Mouse (Mus musculus) heart, embryonic 11.5 days (tissue): Measurements from ENCODE around the gene Pus10. TPM values are rescaled to one million over a fixed set of nuclear protein-coding genes. Genes with fewer than 3 reads are reported as not detected.

Experiments used
- ATAC-seq: fragments of 200-750 bp; cut with Nextera tagmentation; replicated peaks from 2 replicates; pipeline ENCODE4 v1.8.0; 2017; ENCODE audit warnings: moderate library complexity; ENCODE audit not compliant: insufficient number of reproducible peaks, low FRiP score, low TSS enrichment
- H3K27ac ChIP-seq: fragments of 300-500 bp; sonication (generic); 2 replicates; pipeline ENCODE4 v1.5.1; 2014; ENCODE audit warnings: mild to moderate bottlenecking, low read depth, low read length
- H3K27me3 ChIP-seq: fragments of 300-500 bp; sonication (generic); 2 replicates; pipeline ENCODE4 v1.6.1; 2014; ENCODE audit warnings: mild to moderate bottlenecking, low read length, mixed read lengths; ENCODE audit not compliant: control insufficient read depth, insufficient read depth
- H3K36me3 ChIP-seq: fragments of 300-500 bp; sonication (generic); 2 replicates; pipeline ENCODE4 v1.6.1; 2014; ENCODE audit warnings: mild to moderate bottlenecking, low read length, moderate library complexity, mixed read lengths; ENCODE audit not compliant: control insufficient read depth, insufficient read depth
- H3K4me1 ChIP-seq: fragments of 300-500 bp; sonication (generic); 2 replicates; pipeline ENCODE4 v1.6.1; 2014; ENCODE audit warnings: low read length; ENCODE audit not compliant: control insufficient read depth, insufficient read depth
- H3K4me2 ChIP-seq: fragments of 300-500 bp; sonication (generic); 2 replicates; pipeline ENCODE4 v1.6.1; 2014; ENCODE audit warnings: mild to moderate bottlenecking, moderate library complexity
- H3K4me3 ChIP-seq: fragments of 300-500 bp; sonication (generic); 2 replicates; pipeline ENCODE4 v1.5.1; 2014; ENCODE audit warnings: low read depth, low read length
- H3K9ac ChIP-seq: fragments of 300-500 bp; sonication (generic); 2 replicates; pipeline ENCODE4 v1.6.1; 2014; ENCODE audit warnings: mild to moderate bottlenecking, low read depth, low read length, moderate library complexity
- H3K9me3 ChIP-seq: fragments of 300-500 bp; sonication (generic); replicated peaks from 2 replicates; pipeline ENCODE4 v1.6.1; 2016; ENCODE audit warnings: low read length; ENCODE audit not compliant: control insufficient read depth
- WGBS: fragments of 180-500 bp; shearing (Covaris S2); extraction: QIAGEN DNeasy Blood & Tissue Kit; methylation state at CpG from one replicate; pipeline ENCODE4 v1.1.7; 2014; ENCODE audit not compliant: insufficient replicate concordance; 5-methylcytosine and 5-hydroxymethylcytosine counted together
- polyA plus RNA-seq: library from polyadenylated mRNA; unstranded; fragments of >200 nt; fragmentation: Nextera tagmentation; extraction: Ambion mirVana; gene quantifications from 2 replicates; pipeline ENCODE4 v1.2.1, GENCODE M21; 2014

The Pus10 gene
- polyA plus RNA-seq: 19.5 and 20.7 TPM in 2 replicates

DNA sequence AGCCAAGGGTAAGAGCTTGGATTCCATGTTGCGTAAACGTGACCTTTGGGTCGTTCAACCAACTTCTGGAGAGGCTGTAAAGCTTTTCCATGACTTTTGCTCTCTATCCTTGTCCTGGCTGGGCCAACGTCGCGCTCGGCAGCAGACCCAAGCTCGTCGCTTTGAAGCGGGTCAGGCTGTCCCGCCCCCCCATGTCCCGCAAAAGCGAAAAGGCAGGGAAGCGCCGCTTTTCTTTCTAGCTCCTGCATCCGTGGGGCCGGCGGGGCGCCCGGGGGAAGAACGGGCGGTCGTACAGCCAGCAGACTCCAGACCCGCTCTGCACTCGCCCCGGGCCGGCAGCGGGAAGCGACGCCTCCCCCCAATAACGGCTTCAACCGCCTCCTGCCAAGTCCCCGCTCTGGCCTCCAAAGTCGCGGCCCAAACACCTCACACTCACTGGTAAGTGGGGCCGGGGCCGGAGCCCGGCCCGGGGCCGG, at the start of gene Pus10:
Gene Pus10, plus strand, starts transcription at position 364 of the 476 bp plus-strand sequence.
- no peaks in the 10 kb centered on the region for H3K36me3 ChIP-seq
- no peaks in the 10 kb centered on the region for H3K27me3 ChIP-seq
- peak within 1 kb of the TSS; percentile 91 for H3K4me3 ChIP-seq
- H3K9ac ChIP-seq: peak within 1 kb of the TSS; percentile 92
- no peaks in the 10 kb centered on the region for H3K9me3 ChIP-seq
- peak within 1 kb of the TSS; percentile 95 for H3K27ac ChIP-seq
- peak; percentile 59 for ATAC-seq
- peak within 1 kb of the TSS; percentile 57 for H3K4me2 ChIP-seq
- WGBS: 0% methylated on average over 39 of the region's 40 CpGs
- H3K4me1 ChIP-seq: peaks cover 7% of the 10 kb centered on the region

DNA sequence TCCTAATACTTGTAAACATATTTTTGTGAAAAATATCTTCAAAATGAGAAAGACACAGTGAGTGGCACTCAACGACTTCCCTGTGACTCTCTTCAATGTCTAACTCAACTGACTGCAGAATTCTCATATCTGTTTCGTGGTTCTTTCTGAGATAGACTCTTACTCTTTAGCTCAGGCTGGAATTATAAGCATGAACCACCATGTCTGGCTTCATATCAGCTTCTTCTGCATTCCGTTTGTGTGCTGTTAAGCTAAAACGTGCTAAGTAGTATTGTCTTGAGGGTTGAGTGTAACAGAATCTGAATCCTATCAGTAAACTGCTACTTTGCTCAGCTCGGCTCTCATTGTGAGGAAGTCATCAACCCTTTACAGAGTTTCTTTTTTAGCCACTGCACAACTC, 46.5 kb upstream of the Pus10 start:
- no peak for ATAC-seq
- H3K4me3 ChIP-seq: no peak overlapping the region
- H3K4me2 ChIP-seq: no peak overlapping the region
- 60% methylated on average over 5 of the region's 5 CpGs for WGBS
- H3K27me3 ChIP-seq: no peaks in the 10 kb centered on the region
- no peak overlapping the region for H3K9ac ChIP-seq
- no peak overlapping the region for H3K27ac ChIP-seq
- no peaks in the 10 kb centered on the region for H3K4me1 ChIP-seq
- H3K36me3 ChIP-seq: no peaks in the 10 kb centered on the region
- H3K9me3 ChIP-seq: no peaks in the 10 kb centered on the region

DNA sequence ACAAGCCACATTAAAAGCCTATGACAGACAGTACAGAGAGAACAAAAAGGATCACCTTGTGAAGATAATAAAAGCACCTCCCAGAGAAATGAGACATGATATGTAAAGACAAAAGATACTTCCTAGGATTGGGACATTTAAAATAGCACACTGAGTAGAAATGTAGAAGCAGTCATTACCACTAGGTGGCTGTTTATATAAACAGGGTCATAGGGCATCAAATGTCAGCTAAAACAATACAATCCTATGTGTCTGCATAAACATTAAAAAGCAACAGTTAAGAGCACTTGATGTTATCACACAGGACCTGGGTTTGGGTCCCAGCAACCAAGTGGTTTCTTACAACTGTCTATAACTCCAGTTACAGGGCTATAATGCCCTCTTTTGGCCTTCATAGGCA, 34.8 kb upstream of the Pus10 start:
- H3K36me3 ChIP-seq: peaks cover 4% of the 10 kb centered on the region; the same call in 1 of the 2 replicates
- no peak overlapping the region for H3K4me3 ChIP-seq
- H3K27ac ChIP-seq: no peak overlapping the region
- H3K27me3 ChIP-seq: no peaks in the 10 kb centered on the region
- peaks cover 4% of the 10 kb centered on the region for H3K4me1 ChIP-seq
- no peak overlapping the region for H3K9ac ChIP-seq
- no peak overlapping the region for H3K4me2 ChIP-seq
- no peak for ATAC-seq
- no peaks in the 10 kb centered on the region for H3K9me3 ChIP-seq

DNA sequence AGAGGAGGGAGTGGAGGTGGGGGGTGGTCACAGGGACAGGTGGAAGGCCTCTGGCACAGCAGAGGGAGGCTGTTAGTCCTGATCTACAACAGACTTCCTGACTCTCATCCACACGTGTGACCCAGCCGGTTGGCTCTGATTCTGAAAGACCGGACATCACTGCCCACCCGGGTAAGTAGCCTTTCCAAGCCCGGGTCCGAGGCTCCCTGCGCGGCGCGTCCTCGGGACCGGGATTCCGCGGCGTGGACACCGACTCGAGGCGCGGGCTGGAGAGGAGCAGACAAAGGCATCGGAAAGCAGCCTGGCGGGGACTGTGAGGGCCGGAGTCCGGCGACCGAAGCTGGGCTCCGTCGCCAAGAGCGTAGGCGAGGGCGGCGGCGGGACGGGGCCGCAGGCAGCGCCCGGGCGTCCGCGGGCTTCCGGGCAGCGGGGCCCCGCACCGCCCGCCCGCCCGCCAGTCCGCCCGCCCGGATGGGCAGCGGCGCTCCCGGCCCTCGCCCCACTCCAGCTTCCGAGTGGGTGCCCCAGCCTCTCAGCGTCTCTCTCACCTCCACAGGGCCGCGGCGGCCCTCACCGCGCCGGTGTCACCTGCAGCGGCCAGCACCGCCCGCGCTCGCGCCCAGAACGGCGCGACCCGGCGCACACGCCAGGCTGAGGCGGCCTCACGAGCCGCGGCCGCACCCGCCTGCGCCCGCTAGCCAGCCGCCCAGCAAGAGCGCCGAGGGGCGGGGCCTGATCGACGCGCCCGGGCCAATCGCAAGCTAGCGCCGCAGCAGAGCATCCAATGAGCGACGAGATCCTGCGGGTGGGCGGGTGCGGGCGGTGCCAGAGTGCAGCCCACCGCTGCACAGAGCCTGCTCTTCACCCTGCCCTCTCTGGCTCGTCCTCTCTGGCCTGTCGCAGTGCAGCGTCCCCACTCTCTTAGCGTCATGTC, 32.3 kb upstream of the Pus10 start, which contains the start of gene 0610010F05Rik:
Gene 0610010F05Rik, minus strand, starts transcription at position 695 of the 934 bp plus-strand sequence.
- peak; percentile 100 for ATAC-seq
- H3K4me1 ChIP-seq: peaks cover 4% of the 10 kb centered on the region
- H3K9me3 ChIP-seq: no peaks in the 10 kb centered on the region
- H3K4me2 ChIP-seq: peak within 1 kb of the TSS; percentile 76
- under 1% methylated on average over 82 of the region's 103 CpGs for WGBS
- H3K27me3 ChIP-seq: no peaks in the 10 kb centered on the region
- peak within 1 kb of the TSS; percentile 87 for H3K4me3 ChIP-seq
- peak within 1 kb of the TSS; percentile 93 for H3K9ac ChIP-seq
- H3K36me3 ChIP-seq: no peaks in the 10 kb centered on the region
- H3K27ac ChIP-seq: peak within 1 kb of the TSS; percentile 83

DNA sequence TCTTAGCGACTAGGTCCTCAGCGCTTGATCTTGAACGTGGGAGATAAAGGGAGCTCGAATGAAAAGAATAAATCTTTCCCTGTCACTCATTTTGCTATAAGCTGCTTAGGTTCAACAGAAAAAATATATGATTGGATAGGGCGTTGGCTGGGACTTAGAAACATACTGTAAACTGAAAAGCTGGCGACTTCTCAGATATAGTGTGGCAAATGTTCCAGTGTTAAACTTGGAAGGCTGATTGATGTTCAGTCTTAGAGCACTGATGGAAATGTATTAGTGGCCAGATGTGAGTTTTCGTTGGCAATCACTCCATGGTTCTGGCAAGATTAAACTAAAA, 31.6 kb upstream of the Pus10 start:
- 14% methylated on average over 7 of the region's 7 CpGs for WGBS
- Histone ChIP-seq H3K9me3 (no peaks in the 10 kb centered on the region), H3K4me1 (peaks cover 4% of the 10 kb centered on the region), H3K4me2 (peak overlapping the region; percentile 53), H3K4me3 (peak overlapping the region; percentile 87), H3K27me3 (no peaks in the 10 kb centered on the region), H3K9ac (no peak overlapping the region), H3K36me3 (0 out of 2 replicates have a peak, but pooled peaks cover 2% of the 10 kb centered on the region), H3K27ac (no peak overlapping the region)
- ATAC-seq: no peak

DNA sequence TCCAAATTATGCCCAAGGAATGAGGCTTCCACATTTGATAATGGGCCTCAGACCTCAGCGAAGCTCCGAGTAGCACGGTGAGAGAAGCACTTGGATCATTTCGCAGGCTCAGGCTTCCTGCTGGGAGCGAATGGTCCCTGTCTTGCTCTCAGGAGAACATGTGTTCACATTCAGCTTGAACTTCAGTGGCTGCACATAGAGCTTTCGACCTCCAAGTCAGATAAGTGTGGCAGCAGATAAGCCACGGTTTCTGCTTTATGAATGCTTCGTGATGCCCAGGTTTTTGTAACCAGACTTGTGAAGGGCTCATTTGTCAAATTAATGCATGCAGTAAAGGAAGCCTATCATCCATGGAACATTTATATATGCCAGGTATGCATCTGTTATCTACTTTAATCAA, 30.9 kb upstream of the Pus10 start:
- Histone ChIP-seq H3K9me3 (no peaks in the 10 kb centered on the region), H3K27me3 (no peaks in the 10 kb centered on the region), H3K27ac (no peak overlapping the region), H3K36me3 (0 out of 2 replicates have a peak, but pooled peaks cover 2% of the 10 kb centered on the region), H3K4me1 (peaks cover 4% of the 10 kb centered on the region), H3K4me2 (peak overlapping the region; percentile 16), H3K9ac (no peak overlapping the region), H3K4me3 (no peak overlapping the region)
- 40% methylated on average over 8 of the region's 8 CpGs for WGBS
- no peak for ATAC-seq

DNA sequence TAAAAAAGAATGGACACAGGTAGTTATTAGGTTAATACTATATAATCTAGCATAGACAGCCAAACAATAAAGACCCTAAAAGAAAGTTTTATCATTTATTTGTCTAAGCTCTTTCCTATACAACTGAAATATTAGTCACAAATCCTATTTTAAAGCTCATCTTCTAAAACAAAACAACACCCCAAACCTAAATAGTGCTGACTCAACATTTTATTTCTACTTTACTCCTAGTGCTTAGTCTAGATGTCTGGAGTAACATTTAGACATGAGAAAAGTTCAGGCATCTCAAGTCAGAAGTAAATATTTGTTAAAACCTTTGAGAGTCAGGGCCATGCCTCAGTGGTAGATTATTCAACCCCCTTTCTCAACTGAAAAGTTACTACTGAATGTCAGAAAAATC, 18.0 kb upstream of the Pus10 start:
- peaks cover 15% of the 10 kb centered on the region for H3K36me3 ChIP-seq
- no peak for ATAC-seq
- no peaks in the 10 kb centered on the region for H3K4me1 ChIP-seq
- no peaks in the 10 kb centered on the region for H3K9me3 ChIP-seq
- no peak overlapping the region for H3K4me2 ChIP-seq
- H3K27ac ChIP-seq: no peak overlapping the region
- no peak overlapping the region for H3K4me3 ChIP-seq
- no peaks in the 10 kb centered on the region for H3K27me3 ChIP-seq
- H3K9ac ChIP-seq: no peak overlapping the region

DNA sequence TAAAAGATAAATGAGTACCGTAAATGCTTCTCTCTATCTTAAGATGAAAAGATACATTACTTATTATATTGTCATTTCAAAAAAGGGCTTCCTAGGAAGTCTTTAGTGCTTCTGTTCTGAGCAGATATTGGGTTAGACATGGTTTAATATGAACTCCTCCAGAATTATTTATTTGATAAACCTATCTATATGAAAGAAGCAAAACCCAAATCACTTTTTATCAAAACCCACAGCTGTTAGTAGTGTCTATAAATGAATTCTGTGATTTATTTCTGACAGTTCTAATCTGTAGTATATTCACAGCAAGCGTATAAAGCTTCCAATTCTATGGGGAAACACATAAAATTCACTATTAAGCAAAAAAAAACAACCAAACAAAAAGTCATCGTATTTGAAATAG, 17.6 kb upstream of the Pus10 start:
- peaks cover 15% of the 10 kb centered on the region for H3K36me3 ChIP-seq
- 88% methylated on average over 3 of the region's 3 CpGs for WGBS
- H3K27ac ChIP-seq: no peak overlapping the region
- H3K4me2 ChIP-seq: no peak overlapping the region
- no peak for ATAC-seq
- H3K9me3 ChIP-seq: no peaks in the 10 kb centered on the region
- H3K4me3 ChIP-seq: no peak overlapping the region
- no peaks in the 10 kb centered on the region for H3K4me1 ChIP-seq
- no peak overlapping the region for H3K9ac ChIP-seq
- H3K27me3 ChIP-seq: no peaks in the 10 kb centered on the region

DNA sequence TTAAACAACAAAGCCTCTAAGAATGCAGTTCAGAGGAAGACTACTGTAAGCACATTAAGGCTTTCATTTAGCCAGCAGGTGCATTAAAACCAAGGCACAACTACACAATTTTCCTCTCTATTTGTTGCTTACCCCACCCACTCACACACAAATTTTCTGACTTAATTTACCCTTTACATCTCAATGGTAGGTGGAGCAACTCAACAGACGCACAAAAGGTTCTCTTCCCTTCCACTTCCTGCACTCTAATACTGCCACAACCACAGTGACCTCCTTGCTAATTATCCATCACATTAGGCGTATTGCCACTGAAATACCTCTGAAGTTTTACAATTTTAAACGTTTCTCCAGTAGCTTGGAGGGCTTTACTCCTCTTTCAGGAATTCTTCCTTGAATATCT, 11.8 kb upstream of the Pus10 start:
- H3K36me3 ChIP-seq: peaks cover 11% of the 10 kb centered on the region
- 78% methylated on average over 3 of the region's 3 CpGs for WGBS
- H3K4me3 ChIP-seq: no peak overlapping the region
- H3K4me1 ChIP-seq: no peaks in the 10 kb centered on the region
- H3K9me3 ChIP-seq: no peaks in the 10 kb centered on the region
- no peak for ATAC-seq
- H3K27ac ChIP-seq: no peak overlapping the region
- no peaks in the 10 kb centered on the region for H3K27me3 ChIP-seq
- no peak overlapping the region for H3K4me2 ChIP-seq
- no peak overlapping the region for H3K9ac ChIP-seq
